Mouse (Mus musculus): ENCODE data around the gene Ttc41. TPM values are rescaled to one million over a fixed set of nuclear protein-coding genes. Genes with fewer than 3 reads are reported as not detected.

Gene Ttc41
- total RNA-seq, 2 experiments from 2014 or later: 1.6 to 2.8 TPM

DNA sequence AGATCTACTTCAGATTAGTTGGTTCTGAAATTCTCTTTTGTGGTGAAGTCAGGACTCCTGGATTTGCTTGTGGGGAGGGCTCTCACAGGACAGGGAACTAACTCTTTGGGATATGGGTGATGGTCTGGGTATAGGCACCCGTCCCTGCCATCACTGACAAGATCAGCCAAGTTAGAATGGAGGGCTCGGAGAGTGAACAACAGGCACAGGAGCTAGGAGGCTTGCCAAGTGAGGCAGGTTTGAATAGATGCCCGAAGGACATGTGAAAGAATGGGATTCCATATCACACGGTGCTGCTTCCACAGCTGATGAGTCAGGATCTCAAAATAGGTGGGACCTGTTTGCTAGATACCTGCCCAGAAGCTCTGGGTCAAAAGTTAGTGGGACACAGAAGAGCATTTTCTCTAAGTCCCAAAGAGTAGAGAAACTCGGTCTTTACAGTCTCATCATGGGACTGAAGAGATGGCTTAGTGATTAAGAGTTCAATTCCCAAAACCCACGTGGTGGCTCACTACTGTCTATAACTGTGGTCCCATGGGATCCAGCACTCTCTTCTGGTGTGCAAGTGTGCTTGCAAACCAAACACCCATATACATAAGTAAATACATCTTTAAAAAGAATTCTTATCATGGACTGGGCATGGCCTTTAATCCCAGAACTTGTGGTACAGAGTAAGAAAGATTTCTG is 50.3 kb downstream of the Ttc41 start:
- DNase-seq: no peak

DNA sequence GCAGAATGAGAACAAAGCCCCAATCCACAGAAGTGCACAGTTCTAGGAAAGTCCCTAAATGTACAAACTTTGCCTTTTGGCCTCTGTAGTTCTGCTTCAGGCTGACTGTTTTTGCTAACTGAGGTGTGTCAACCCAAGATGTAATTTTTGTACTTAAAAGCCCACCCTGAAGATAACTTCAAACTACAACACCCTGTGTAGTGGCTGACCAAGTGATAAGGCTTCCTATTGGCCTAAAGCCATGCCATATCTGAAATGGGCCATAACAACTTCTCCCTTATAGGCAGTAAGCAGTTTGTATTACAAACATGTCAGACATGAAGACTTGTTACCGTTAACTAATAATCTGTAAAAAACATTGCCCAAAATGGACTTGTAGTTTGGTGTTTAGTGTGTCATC is 52.1 kb downstream of the Ttc41 start:
- no peak for DNase-seq

DNA sequence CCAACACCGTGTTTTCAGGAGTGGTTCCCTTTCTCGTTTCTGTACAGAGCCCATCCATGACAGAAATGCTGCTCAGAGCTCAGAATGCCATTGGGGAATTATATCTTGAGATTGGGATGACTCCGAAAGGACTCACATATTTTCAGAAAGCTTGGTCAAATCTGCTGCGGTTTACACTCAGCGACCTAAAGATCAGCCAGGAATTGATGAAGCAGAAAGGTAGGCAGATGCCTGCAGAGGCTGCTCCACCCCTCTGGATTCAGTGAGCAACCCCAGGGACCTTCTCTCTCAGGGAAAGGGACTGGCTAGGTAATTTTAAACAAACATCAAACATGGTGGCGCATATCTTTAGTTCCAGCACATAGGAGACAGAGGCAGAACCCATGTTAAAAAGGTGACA is 52.6 kb downstream of the Ttc41 start:
- no peak for DNase-seq

DNA sequence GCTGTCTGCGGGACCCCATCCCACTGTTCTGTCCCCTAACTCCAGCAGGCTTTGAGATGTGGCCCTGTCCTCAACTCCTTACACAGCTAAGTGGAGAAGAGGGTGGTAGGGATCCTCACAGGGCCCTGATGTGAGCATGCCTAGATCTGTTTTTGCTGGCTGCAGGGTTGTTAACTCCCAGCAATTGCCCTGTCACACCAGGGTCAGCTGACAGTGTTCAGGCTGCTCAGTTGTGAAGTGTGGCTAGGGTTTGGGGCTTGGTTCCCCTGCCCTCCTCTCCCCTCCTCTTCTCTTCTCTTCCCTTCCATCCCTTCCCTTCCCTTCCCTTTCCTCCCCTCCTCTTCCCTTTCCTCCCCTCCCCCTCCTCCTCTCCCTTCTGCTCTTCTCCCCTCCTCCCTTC is 55.6 kb downstream of the Ttc41 start:
- DNase-seq: no peak

DNA sequence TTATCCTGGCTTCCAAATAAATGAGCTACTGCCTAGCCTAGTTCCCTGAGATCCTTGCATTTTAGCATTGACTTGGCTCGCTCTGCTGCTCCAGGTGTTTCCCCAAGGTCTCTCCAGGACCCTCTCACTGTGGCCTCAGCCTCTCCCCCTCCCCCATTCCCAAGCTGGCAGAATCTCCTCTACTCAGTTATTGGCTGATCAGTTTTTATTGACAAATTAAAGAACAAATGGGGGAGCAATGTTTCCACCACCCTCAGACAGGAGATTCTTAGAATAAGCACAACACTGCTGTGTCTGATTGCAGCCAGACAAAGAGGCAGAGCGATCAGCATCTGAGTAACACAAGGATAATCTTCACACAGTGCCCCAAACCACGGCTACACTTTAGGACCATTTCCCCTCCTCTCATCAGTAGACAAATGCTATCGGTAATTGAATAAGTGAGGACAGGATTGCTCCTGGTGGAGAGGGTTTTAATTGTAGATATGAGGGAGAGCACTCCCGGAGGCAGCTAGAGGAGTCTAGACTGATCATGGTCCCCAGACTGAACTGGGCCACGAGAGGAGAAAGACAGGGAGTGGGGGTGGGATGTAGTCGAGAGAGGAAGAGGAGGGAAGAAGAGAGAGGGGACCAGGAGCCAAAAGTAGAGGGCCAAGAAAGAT is 56.2 kb downstream of the Ttc41 start:
- no peak for DNase-seq

DNA sequence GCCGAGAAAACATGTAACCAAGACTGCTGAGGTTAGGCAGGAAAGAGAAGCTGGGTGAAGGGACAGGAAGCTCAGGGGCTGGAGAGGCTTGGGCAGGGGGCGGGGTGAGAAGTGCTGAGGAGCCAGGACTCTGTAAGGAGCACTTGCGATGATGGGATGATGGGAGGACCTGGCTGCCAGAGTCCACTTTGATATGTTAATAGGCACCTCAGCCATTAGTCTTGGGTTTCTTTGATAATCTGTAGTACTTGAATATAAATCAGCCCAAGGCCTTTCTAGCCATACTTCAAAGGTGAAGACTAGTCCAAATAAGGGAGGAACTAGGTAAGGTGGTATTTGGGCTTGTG is 56.7 kb downstream of the Ttc41 start:
- no peak for DNase-seq

DNA sequence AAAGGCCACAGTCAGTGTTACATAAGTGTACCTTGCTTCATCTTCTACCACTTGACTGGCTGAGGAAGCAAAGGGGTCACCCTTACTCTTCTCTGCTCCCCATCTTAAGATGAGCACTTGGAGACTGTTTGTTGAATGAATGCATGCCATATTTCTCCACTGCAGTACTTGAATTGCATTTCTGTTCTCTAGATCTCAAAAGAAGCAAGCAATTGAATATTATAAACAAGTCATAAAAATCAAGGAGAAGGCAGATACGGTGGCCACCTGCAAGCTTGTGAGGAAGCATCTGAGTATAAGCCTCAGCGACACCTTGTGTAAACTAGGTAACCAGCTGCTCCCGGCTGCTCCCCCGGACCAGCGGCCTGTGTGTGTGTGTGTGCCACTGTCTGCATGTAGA is 58.1 kb downstream of the Ttc41 start, which contains the start of gene Gm49358:
TSS of gene Gm49358 (plus strand) at position 301 of the 400 bp plus-strand sequence.
- DNase-seq: no peak

DNA sequence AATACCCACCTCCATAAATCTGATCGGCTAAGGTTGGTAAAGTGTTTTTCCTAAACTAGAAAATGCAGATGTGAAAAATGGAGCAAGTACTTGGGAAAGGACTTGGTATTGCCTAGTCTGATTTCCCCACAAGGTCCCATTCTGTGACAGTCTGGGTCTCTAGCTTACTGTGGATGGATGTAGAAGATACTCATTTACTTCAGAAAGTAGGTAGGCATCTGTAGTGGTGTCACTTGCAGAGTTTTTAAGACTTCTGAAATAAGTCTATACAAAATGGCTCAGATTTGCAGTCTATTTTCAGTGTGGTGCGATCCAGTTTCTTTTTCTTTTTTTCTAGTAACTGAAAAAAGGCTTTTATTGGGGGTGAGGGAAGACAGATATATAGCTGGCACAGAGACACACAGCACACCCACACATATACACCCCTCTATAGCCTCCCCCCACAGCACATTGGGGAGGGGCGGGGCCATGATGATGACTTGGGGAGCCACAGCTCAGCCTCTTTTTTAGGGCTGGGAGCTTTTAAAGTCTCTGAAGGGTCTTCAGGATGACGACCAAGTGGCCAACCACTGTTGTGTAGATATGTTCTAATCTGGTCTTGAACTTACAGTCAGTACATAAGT is 59.8 kb downstream of the Ttc41 start:
- no peak for DNase-seq

DNA sequence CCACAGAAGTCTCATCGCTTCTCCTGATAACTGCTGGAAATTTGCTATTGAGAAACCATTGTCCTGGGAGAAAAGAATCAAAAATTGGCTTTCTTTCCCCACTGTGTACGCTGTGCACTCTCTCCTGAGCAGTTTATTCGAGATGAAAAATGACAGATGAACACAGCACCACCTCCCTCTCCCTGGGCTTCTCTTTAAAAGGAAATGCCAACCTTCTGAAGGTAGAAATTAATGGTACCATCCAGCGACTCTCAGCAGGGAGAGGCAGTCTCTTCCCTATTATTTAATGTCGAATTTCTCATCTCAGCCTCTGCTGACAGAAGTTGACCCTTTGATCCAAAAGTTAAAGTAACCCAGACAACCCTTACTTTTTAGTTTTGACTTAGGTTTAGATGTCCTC is 63.6 kb downstream of the Ttc41 start:
- DNase-seq: no peak

DNA sequence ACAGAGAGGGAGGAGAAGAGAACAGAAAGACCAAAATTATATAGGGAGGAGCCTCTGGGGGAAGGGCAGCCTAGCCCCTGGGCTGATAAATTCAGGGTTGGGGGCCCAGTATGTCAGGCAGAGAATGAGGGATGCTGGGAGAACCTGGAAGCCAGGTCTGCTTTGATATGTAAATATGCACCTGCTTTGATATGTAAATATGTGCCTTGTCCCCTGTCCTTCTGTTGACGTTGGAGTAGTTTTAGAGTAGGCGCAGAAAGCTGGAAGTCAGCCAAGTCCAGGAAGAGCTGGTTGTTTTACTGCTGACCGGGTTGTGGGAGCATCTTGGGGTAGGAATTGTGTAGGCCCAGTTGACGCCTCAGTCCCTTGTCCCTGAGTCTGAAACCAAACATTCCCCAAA is 64.2 kb downstream of the Ttc41 start:
- DNase-seq: no peak

DNA sequence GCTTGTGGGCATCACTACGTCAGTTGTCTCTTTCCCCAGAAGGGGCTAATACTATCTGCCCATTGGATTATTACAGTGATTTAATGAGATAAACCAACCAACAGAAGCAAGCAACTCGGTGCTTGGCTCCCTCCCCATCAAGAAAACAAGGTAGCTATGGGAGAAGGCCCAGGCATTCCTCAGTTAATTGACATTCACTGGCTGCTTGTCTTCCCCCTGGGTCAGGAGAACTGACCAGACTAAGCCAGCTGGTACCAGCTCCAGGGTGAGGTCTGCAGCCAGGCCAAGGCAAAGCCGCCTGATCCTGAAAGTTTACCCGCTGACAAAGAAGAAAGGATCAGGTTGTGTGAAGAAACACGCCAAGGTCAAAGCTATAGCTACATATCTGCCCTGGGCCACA is 66.1 kb downstream of the Ttc41 start:
- DNase-seq: no peak

DNA sequence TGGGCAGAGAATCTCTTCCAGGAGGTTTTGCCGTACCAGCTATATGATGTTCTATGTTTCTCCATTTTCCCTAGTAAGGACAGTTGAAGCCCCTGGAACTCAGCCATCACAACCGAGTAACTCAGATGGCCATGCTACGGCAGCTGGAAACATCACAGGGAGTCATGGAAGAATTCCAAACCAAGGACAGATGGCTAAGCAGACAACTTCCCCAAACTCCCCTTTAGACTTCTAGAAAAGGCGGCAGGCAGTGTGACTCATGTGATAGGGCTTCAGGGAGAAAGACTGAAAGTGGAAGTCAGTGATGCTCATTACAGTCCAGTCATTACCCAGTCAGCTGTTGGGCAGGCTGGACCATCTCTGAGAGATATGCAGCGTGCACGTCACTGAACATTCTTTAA is 66.6 kb downstream of the Ttc41 start:
- no peak for DNase-seq

DNA sequence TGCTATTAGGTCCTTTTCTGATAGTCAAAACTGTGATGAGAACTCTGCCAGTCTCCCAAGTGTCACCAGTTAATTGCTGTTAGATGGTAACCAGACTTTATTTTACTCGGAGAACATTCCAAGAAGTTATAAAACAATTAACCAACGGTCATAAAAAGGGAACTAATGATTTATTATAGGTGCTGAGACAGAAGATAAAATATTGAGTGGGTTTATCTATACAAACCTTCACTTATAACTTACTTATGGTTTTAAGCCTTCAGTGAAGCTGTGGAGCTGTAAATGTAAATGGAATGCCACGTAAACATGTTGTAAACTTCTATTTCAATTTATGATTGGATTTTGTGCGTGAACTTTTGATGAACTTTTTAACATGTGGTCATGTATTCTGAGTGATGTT is 67.7 kb downstream of the Ttc41 start:
- no peak for DNase-seq

DNA sequence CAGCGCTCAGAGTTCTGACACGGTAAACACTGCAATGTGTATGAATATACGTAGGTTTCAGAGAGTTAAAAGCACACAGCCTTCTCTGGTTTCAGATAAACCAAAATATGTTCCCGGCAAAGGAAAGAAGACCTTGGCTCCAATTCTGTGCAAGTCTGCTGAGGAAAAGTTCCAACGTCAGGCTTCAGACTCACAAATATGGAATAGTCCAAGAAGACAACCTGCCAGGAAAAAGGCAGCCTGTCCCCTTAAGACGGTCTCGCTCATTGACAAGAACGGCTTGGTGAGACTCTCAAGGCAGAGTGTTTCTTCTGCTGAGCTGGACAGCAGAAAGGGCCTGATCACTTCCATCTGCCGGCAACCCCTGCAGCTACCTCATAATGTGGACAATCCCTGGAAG is 70.7 kb downstream of the Ttc41 start:
- no peak for DNase-seq

DNA sequence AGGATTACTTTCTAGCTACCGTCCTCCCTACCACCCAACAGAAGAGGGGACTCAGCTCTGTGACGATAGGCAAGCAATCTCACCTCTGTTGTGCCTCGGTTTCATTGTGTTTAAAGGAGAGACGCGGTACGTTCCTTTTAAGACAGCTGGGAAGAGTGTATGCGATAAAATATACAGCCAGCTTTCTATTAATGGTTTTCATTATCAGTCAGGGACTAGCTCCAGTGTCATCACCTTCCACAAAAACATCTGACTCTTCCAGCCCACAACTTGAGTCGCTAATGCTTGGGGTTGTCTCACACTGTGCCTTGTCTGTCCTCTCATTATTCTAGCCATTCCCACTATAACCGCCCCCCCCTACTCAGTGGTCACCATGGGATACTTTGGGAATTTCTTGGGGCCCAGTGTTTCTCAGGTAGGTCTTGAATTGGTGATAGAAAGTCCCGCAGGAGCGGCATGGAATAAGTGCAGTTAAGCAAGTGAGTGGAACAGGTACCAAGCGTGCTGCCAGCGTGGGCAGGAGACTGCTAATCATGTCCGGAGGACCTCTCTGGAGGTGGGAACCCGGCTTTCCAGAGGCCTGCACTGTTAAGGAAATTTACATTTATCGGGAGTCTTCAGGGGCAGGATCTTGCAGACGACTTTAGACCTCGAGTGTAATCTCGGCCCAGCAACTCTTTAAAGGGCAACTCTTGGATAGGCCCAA is 72.2 kb downstream of the Ttc41 start:
- no peak for DNase-seq

DNA sequence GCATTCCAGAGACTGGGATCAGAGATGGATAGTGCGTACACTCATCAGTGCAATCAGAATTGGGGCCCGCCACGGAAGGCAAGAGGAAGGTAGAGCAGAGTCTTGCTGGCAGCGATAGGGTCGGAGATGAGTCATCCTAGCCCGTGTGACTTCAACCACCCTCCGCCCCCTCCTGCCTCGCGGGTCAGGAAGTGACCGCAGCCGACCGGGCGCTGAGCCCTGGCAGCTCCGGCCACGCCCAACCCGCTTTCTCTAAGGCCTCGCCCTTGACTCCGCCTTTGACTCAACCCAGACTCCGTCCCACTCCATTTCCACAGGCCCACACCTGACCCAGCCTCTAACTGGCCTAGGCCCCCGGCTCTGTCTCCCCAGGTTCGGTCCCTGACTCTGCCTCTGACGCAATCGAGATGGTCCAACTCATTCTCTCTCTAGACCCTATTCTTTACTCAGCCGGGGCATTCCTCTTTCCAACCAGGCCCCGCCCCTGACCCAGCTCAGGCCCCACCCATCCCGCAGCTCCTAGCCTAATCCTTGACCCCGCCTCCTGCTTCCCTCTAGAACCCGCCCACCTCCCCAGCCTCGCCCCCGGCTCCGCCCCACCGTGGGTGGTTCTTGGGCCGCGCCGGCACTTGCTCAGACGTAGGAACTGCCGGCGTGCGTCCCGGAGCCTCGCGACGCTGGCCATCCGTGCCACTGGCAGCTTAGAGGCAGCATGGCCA is 72.9 kb downstream of the Ttc41 start, which contains the start of gene Nt5dc3:
TSS of gene Nt5dc3 (plus strand) at position 608 of the 719 bp plus-strand sequence.
- DNase-seq: peak; percentile 93

DNA sequence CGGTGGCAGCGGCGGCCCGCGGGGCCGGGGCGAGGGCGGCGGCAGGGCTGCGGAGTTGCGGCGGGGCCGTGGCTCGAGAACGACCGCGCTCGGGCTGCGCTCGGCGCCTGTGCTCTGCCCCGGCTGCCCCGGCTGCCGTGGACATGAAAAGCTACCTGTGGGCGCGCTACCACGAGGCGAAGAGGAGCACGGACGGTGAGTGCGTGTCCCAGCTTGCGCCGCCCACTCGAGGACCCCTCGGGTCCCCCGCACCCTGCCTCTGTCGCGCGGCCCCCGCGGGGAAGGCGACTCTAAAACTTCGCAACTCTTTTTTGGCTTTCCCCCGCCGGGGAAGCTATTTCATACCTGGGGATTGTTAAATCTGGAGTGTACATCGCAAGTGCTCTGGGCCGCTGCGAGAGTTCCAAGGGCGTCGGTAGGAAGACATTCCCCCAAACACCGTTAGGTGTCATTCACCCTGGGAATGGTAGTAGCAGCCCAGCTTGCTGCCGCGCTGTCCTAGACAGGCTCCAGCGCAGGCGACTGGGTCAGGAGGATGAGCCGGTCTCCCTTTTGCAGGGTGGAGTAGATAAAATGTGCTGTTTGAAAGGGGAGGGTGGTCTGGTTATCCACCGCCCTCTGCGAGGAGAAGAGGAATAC is 73.6 kb downstream of the Ttc41 start:
- DNase-seq: peak; percentile 39

DNA sequence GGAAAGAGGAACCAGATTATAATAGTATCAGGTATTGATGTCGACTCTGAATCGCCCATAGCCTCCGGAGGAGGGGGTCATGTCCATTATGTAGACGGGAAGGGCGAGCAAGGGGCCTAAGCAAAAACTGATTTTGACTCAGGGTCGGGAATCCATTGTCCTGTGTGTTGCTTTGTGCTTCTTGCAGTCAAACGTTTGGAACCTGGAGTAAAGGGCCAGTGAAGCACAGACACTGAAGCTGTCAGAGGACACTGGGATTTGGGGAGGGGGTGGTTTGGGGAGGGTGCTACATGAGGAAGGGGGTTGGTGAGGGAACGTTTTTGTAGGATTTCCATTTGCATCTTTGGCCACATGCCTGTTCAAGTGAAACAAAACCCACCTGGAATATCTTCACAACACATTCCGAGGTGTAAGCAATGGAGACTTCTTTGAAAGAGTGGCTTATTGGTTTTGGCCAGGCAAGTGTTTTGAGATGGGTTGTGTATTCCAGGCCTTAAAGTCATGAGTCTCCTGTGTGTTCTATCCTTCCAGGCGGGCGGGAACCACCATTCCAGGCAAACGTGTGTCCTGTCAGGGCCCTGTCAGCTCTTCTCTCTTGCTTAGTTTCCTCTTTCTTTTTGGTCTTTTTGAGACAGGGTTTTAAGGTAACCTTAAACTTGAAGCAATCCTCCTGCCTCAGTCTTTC is 74.3 kb downstream of the Ttc41 start:
- no peak for DNase-seq

DNA sequence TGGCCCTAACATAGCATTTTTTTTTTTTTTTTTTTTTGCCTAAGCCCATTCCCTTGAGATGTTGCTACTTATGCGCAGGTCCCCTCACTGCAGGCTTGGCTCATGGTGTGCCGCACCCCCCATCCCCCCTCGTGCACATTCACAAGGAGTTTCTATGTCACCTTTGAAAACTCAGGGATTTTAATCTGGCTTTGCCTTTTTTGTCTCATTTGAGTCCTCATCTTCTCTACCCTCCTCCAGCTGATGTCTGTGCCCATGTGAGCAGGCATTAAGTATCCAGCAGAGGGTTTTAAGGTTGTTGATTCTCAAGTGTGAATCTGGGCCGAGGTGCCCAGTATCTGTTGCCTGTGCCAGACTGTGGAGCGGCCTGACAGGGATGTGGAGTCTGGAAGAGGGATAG is 76.0 kb downstream of the Ttc41 start:
- no peak for DNase-seq

DNA sequence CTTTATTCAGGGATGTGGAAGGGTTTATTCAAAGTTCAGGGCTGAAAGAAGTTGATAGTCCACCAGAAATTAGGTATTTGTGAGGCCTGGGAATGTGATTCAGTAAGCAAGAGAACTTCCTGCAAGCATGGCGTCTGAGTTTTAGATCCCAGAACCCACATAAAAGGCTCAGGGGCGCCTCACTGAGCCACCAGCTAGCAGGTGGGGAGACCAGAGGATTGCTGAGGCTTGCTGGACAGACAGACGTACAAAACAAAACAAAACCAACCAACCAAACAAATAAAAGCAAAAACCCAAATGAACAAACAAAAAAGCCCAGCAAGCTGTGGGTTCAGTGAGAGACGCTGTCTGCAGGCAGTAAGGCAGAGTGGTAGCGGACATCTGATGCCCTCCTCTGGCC is 77.0 kb downstream of the Ttc41 start:
- DNase-seq: no peak

DNA sequence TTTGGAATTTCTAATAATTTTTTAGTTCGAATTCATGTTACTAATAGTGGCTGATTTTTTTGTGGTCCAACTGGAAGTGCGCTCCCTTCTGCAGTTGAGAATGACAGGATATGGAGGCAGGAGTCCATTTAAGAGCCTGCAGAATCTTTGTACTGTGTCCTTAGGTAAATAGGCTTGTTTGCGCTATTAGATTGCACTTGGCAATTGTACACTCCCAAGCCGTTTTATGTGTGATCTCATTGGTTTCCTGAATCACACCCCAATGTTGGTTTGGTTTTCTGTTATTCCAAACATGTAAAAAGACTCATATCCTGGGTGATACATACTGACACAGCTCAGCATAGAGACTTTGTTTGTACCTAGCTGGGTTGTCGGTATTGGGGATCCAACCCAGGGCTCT is 78.0 kb downstream of the Ttc41 start:
- no peak for DNase-seq
